Mouse (Mus musculus) small intestine, adult 2 months (tissue): ENCODE measurements around the gene Slc1a4.

Source experiments
- CTCF ChIP-seq: fragments of 200-500 bp; IDR thresholded peaks from 2 replicates; pipeline ENCODE4 v1.5.1; 2012; ENCODE audit warnings: low read depth, mild to moderate bottlenecking, control low read depth, inconsistent platforms, low read length, moderate library complexity, mixed read lengths; ENCODE audit not compliant: insufficient replicate concordance, insufficient read length; ENCODE audit errors: extremely low read depth
- POLR2A ChIP-seq: fragments of 200-500 bp; IDR thresholded peaks from 2 replicates; pipeline ENCODE4 v1.6.1; 2012; ENCODE audit warnings: low read depth, mild to moderate bottlenecking, control low read depth, inconsistent platforms, low read length, moderate library complexity

DNA sequence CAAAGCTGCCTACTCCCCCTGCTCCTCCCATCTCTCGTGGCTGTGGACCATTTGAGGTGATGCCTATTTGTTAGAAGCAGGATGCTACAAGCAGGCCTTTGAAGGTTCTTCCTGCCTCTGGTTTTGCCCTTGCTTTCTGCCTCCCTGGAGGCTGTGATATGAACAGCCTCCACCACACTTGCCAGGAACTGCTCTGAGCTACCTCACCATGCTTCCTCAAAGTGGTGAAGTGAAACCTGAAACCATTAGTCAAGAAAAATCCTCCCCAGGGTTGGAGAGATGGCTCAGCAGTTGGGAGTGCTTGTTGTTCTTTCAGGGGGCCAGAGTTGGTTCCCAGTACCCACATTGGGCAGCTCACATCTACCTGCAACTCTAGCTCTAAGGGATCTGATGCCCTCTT is 9.1 kb upstream of the Slc1a4 start:
- TF ChIP-seq POLR2A (no peak), CTCF (no peak)
